Mouse (Mus musculus) liver, adult 2 months (tissue): Measurements from ENCODE around the gene Zfp607a. TPM values are rescaled to one million over a fixed set of nuclear protein-coding genes. Genes with fewer than 3 reads are reported as not detected.

ENCODE experiments used
- DNase-seq: peaks from one replicate; pipeline ENCODE4 v3.0.0-alpha.2; 2011; ENCODE audit warnings: low read depth, low spot score; ENCODE audit errors: extremely low read depth
- H3K27ac ChIP-seq: fragments of 200-500 bp; replicated peaks from 2 replicates; pipeline ENCODE4 v1.5.1; 2012; ENCODE audit warnings: low read depth, mild to moderate bottlenecking, control low read depth, inconsistent platforms, low read length; ENCODE audit not compliant: insufficient read depth
- H3K27me3 ChIP-seq: fragments of 200-500 bp; 2 replicates; pipeline ENCODE4 v1.6.1; 2012; ENCODE audit warnings: mild to moderate bottlenecking, moderate library complexity, low read length, inconsistent platforms; ENCODE audit not compliant: control insufficient read depth, insufficient read depth
- H3K36me3 ChIP-seq: fragments of 200-500 bp; 2 replicates; pipeline ENCODE4 v1.6.1; 2012; ENCODE audit warnings: low read length, inconsistent platforms; ENCODE audit not compliant: control insufficient read depth, insufficient read depth
- H3K4me1 ChIP-seq: fragments of 200-500 bp; 2 replicates; pipeline ENCODE4 v1.6.1; 2011; ENCODE audit warnings: low read length; ENCODE audit not compliant: control insufficient read depth, insufficient read depth
- H3K4me3 ChIP-seq: fragments of 200-500 bp; 2 replicates; pipeline ENCODE4 v1.5.1; 2011; ENCODE audit warnings: low read depth, mild to moderate bottlenecking, control low read depth, low read length, moderate library complexity; ENCODE audit not compliant: insufficient read depth
- H3K79me2 ChIP-seq: fragments of 200-500 bp; 2 replicates; pipeline ENCODE4 v1.6.1; 2012; ENCODE audit warnings: inconsistent platforms, mild to moderate bottlenecking, low read length, moderate library complexity; ENCODE audit not compliant: control insufficient read depth, insufficient read depth
- H3K9ac ChIP-seq: fragments of 200-500 bp; 2 replicates; pipeline ENCODE4 v1.6.1; 2012; ENCODE audit warnings: low read depth, mild to moderate bottlenecking, control low read depth, inconsistent platforms, low read length
- CTCF ChIP-seq: fragments of 200-500 bp; IDR thresholded peaks from 2 replicates; pipeline ENCODE4 v1.5.1; 2011; ENCODE audit warnings: low read depth, low read length, control low read depth
- POLR2A ChIP-seq: fragments of 200-500 bp; IDR thresholded peaks from 2 replicates; pipeline ENCODE4 v1.6.1; 2011; ENCODE audit warnings: low read length, control low read depth; ENCODE audit not compliant: insufficient read depth; ENCODE audit errors: extremely low read depth
- WGBS: fragments of 180-500 bp; shearing (Covaris S2); methylation state at CpG from one replicate; pipeline ENCODE4 v1.1.7; 2018; 5-methylcytosine and 5-hydroxymethylcytosine counted together
- polyA plus RNA-seq: library from polyadenylated mRNA; depleted of rRNA; stranded (reverse); fragments of >200 nt; gene quantifications from 2 replicates; pipeline ENCODE4 v1.2.3, GENCODE M21; 2012; rRNA removed
- total RNA-seq: library from RNA; depleted of rRNA; stranded (reverse); fragments of >200 nt; gene quantifications from 2 replicates; pipeline ENCODE4 v1.2.3, GENCODE M21; 2014; rRNA removed

Gene Zfp607a
- total and polyA plus RNA-seq, 2 experiments: 0.33 to 2.6 TPM

- WGBS: 6% methylated on average over 40 of the region's 40 CpGs
- peak within 1 kb of the TSS; percentile 77 for H3K9ac ChIP-seq
- no peak within 1 kb of the TSS for H3K27ac ChIP-seq
- peaks cover 4% of the 10 kb centered on the region for H3K4me1 ChIP-seq
- no peaks in the 10 kb centered on the region for H3K79me2 ChIP-seq
- H3K36me3 ChIP-seq: peaks cover 5% of the 10 kb centered on the region; the same call in 1 of the 2 replicates
- H3K4me3 ChIP-seq: peak within 1 kb of the TSS; percentile 70
- no peak for TF ChIP-seq CTCF
- no peak for TF ChIP-seq POLR2A
- no peaks in the 10 kb centered on the region for H3K27me3 ChIP-seq
- DNase-seq: peak; percentile 60
Measured at GRCm38 (mm10) chr7:27928818-27929695, 71.7 kb downstream of the Zfp607a start, which contains the start of gene Zfp974. TSS of gene Zfp974 (minus strand) at chr7:27929460.

Other genes starting within 250 kb of the Zfp607a start
- gene Ttc9b, start 203.6 kb upstream of the Zfp607a start, total RNA-seq: not detected in 2 replicates
- gene Ttc9b, start 203.6 kb upstream of the Zfp607a start, polyA plus RNA-seq: not detected in 2 replicates
- 10.0 and 10.6 TPM in 2 replicates for gene Map3k10, start 182.9 kb upstream of the Zfp607a start, total RNA-seq
- gene Map3k10, start 182.9 kb upstream of the Zfp607a start, polyA plus RNA-seq: 20.1 and 21.5 TPM in 2 replicates
- 0.27 and 0.28 TPM in 2 replicates for gene Zfp607b, start 168.2 kb upstream of the Zfp607a start, total RNA-seq
- 0.05 and 0.40 TPM in 2 replicates for gene Zfp607b, start 168.2 kb upstream of the Zfp607a start, polyA plus RNA-seq
- 5.8 and 6.1 TPM in 2 replicates for gene Zfp60, start 126.1 kb upstream of the Zfp607a start, total RNA-seq
- 0.83 and 1.1 TPM in 2 replicates for gene Zfp60, start 126.1 kb upstream of the Zfp607a start, polyA plus RNA-seq
- 3.2 and 3.4 TPM in 2 replicates for gene Zfp626, start 50.3 kb upstream of the Zfp607a start, total RNA-seq
- gene Zfp626, start 50.3 kb upstream of the Zfp607a start, polyA plus RNA-seq: 0.26 and 0.35 TPM in 2 replicates
- 2.5 TPM in 2 replicates for gene Zfp59, start 18.9 kb upstream of the Zfp607a start, total RNA-seq
- 0.27 and 0.31 TPM in 2 replicates for gene Zfp59, start 18.9 kb upstream of the Zfp607a start, polyA plus RNA-seq
- gene Zfp974, start 71.9 kb downstream of the Zfp607a start, total RNA-seq: 3.9 and 4.9 TPM in 2 replicates
- 0.49 and 0.80 TPM in 2 replicates for gene Zfp974, start 71.9 kb downstream of the Zfp607a start, polyA plus RNA-seq
- 8.9 and 9.2 TPM in 2 replicates for gene Zfp780b, start 121.6 kb downstream of the Zfp607a start, total RNA-seq
- gene Zfp780b, start 121.6 kb downstream of the Zfp607a start, polyA plus RNA-seq: 1.2 and 1.3 TPM in 2 replicates
- gene Zfp850, start 156.6 kb downstream of the Zfp607a start, total RNA-seq: 0.28 and 0.54 TPM in 2 replicates
- 0.02 TPM in 1 of 2 replicates, not detected in the other for gene Zfp850, start 156.6 kb downstream of the Zfp607a start, polyA plus RNA-seq
- gene Psmc4, start 192.6 kb downstream of the Zfp607a start, total RNA-seq: 98.8 and 111 TPM in 2 replicates
- 99.4 and 106 TPM in 2 replicates for gene Psmc4, start 192.6 kb downstream of the Zfp607a start, polyA plus RNA-seq
- gene Fcgbp, start 213.7 kb downstream of the Zfp607a start, total RNA-seq: 0.07 and 0.74 TPM in 2 replicates
- 1.2 and 1.4 TPM in 2 replicates for gene Fcgbp, start 213.7 kb downstream of the Zfp607a start, polyA plus RNA-seq